Mouse (Mus musculus): ENCODE measurements at regions not wholly inside any gene's neighbourhood (a gene's known extent, or its start where the extent isn't known, plus 50 kb on each side); places are given as distances from the start of the nearest gene placed in this dataset.

DNA sequence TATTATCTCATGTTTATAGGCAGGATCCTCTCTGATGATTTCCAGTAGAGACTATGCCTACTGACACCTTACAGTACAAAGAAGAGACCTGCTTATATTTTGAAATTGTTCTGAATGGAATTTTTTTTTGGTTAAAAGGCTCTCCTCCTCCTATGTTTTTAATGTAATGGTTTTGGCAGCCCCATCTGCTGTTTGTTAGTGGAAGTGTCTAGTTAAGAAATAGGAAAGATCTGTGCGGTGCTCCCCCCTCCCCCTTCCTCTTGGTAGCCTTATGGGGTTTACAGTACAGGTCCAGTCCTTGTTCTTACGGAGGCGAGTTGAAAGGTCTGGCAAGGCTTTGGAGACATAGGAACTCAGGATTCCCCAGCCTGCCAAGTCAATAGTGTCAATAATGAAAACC lies 334.0 kb upstream of the Mki67 start:
- peak; percentile 34 to 38 for DNase-seq

DNA sequence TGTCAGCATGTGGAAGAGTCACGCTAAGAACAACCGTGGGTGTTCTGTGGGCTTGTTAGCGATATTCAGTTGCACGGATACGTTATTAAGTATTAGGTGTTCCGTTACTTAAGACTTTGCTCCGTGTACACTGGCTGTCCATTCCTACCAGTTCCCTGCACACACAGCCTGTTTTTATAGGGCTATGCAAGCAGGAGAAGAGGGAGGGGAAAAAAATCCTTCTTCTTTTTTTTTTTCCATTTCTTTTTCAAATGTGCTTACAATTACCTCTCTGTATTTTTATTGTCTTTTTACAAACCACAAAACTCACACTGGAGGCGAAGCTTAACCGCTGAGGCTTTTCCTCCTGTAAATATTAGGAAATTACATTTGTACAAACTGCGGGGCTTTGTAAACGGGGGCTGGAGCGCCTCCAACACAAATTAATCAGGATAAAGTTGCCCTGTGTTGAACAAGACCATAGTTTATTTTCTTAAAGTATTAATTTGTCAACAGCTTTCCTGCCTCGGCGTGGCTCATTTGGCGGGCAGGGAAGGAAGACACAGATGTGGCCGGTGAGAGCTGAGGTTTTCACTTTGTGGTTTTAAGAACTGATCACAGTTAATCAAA lies 340.8 kb upstream of the Mki67 start:
- no peak for DNase-seq

DNA sequence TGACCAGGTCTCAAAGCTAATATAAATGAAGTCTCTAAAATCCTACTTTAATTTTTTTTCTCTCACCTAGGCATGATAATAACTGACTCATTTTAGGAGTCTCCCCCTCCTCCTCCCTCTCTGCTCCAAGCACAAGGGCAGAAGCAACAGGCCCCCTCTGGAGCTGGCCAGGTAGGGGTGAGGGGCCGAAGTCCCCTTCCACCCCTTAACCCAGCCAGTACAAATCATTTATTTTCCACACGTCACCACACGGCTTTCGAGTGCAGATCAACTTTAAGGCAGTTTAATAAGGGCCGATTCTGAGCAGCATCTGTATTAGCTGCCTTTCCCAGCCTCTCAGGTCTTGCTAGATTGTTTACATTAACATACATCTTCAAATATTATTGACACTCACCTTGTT lies 342.2 kb upstream of the Mki67 start:
- no peak for DNase-seq

DNA sequence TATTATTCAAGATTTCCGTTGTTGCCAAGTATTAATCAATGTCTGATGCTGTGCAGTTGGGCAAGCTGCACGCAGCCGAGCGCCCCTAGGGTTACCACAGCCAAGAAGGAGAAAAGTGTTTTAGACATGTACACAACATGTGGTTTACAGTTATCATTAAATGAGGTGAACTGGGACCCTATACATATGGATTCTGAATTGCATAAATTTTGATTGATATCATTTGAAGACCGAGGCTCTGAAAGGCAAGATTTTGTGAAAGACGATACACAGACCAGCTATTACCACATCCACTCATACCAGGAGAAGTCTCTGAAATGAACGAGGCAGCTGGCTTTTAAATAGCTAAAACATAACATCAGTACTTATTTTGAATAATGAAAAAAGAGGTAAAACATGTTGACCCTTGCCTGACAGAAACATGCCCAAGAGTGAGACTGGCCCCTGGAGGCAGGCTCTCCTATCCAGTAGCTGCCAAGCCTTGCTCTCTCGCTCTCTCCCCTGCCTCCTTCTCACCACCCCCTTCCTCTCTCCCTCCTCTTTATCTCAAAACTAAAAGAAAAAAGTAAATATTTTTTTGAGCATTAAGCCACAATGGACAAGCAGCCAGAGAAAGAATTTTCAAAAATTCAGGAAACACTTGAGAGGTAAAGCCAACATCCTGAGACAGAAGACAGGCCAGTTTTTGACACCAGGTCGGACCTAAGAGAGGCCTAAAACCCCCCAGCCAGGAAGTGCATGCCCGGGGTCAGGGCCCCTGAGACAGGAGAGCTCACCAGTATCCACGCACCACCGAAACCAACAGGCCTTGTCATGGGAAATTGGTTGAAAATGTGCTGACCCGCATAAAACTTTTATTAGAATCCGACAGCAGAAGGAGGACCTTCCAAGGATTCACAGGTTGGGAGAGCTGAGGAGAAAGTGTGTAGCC lies 342.9 kb upstream of the Mki67 start:
- DNase-seq: no peak

DNA sequence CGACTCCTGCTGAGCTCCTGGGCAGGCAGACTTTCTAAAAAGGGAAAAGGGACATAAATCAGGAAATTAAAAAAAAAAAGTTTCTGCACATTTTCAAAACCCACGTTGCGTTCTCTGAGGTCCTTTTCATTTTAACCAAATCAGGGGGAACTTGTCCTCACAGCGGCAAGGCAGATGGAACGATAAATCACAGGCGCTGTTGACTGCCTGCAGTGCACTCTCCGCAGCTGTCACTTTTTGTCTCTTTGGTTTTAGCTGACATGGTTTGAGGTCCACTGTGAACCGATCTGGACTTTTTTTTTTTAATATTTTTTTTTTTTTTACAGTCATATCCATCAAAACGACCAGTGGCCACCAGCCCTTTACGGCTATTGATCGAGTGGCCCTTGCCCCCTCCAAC lies 343.7 kb upstream of the Mki67 start:
- DNase-seq: peak in 1 of 2 experiments; percentile 44

DNA sequence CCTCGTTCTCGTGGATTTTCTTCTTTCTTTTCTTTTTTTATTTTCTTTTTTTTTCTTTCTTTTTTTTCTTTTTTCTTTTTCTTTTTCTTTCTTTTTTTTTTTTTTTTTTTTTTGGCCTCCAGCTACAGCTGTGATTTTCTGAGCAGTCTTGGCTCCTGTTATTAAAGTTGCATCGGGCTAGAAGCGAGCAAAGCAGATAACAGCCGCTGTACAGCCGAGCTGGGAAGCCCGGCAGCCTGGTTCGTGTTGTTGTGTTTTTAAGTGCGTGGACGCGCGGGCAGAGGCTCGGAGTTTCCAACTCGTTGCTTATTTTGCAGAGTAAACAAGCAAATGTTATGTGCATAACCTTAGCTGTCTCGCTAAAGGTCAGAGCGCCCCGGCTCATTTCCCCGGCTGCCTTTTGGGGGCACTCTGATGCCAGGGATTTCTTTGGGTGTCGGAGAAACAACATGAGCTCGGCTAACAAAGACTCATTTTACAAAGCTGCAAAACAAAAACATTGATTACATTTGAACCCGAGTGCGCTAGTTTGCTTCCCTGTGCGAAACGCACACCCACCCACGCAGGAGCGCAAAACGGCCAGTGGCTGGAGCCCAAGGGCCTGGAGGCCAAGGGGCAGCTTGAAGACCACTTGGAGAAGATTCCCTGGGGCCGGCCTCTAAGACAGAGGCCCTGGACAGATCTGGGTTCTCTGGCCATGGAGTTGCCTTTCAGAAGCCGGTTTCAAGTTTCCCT lies 344.3 kb upstream of the Mki67 start:
- peak; percentile 76 to 81 for DNase-seq

DNA sequence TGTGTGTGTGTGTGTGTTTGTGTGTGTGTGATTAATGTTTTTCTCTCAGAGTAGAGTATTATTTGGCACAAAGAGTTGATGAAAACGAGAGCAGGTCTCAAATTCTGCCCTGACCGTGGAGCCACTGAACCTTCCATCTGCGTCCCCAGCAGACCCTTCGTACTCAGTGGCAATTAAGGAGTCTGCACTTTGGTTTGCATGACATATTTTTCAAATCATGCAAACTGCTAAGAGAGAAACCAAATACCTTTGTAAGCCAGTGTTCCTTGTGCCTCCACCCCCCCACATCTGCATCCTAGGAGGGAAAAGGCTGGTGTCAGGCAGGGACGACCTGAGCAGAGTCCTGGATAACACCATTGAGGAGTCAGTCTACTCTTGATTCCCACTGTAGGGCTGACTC lies 346.5 kb upstream of the Mki67 start:
- DNase-seq: no peak

DNA sequence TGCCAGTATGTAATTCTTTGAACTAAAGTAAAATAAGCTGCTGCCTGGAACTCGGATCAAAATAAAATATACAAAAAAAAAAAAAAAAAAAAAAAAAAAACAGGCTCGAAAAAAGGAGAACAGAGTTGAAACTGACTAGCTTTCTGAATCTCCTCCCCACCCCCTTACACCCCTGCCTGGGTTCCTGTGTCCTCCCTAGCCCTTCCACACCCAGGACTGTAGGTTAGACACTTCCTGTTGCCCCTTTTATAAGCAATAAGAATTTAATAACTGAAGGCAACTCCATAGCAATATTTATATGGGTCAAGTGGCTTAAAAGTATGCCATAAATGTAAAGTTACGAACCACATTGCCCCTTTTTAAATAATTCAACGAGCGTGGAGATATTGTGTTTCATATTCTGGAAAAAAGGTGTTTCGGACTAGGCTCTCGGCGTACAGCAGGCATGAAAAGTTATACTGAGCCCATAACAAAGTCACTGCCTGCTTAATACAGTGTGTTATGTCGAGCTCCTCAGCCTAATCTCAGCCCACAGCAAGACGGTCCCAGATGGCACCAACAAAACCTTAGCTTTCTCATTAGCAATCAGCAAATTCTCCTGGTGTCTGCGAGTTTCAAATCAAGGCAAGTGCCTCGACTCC lies 349.0 kb upstream of the Mki67 start:
- no peak for DNase-seq

DNA sequence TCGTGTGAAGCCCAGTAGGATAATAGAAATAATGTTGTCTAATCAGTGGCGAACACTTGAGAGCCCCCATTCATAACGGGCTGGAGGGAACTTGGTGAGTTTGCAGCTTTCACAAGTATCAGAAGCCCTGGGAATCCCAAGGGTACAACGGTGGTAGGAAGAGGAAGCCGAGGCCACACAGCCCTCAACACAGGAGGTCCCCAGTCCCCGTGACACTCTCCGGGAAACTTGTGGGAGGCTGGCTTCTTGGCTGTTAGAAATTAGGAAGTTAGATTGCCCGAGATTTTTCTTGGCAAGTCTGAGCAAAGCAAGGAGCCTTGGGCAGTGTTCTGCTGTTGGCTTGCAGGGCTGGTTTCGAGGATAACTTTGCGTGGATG lies 349.5 kb upstream of the Mki67 start:
- DNase-seq: no peak

DNA sequence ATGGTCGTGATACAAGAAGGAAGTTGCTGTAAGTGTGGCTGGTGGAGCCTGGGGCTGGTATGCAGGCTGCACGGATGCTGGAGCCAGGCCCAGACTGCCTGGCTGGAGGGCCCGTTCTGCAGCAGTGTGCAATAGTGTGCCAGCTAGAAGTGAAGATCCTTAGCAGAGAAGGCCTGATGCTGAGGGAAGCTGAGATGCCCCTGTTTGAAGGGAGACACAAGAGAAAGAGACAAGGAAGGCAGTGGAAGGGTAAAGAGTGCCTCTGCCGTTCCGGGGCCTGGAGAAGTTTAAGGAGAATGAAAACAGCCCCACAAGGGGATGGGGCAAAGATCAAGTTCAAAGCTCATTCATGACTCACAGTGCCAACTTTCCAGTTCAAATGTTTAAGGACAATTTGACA lies 354.7 kb upstream of the Mki67 start:
- peak; percentile 67 to 79 for DNase-seq

DNA sequence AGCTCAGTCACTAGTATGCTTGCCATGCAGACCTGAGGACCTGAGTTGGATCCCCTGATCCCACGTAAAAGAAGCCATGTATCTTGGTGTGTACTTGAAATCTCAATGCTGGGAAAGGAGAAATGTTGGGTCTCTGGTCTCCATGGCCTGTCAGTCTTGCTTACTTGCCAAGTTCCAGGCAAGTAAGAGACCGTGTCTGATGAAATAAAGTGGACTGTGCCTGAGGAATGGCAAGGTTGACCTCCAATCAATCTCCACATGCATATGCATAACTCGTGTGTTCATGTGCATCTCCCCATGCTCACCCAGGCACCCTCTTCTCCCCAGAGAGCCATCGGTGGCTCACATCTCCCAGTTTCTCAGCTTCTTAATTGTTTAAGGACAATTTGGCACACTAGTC lies 355.2 kb upstream of the Mki67 start:
- no peak for DNase-seq

DNA sequence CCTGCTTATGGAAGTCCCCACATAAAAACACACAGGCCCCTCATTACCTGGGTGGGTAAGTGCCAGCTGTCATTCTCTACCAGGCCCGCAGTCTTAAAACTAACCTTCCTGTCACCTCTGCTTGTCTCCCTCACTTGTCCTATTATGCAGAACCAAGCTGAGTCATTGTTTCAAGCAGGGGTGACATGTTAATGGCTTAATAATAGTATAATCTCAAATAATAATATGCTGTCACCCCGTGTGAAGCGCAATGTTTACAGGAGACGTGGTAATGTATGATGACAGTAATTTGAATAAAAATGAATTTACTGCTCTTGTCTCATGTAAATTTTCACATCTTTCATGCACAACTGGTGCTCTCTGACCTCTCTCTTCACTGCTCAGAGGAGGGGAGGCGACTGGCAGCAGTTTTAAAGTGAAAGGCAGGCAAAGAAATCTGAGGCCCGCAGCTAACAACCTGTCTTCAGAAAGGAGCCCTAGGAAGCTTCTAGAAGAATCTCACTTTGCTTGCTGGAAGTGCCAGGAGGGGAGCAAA lies 357.2 kb upstream of the Mki67 start:
- DNase-seq: no peak

DNA sequence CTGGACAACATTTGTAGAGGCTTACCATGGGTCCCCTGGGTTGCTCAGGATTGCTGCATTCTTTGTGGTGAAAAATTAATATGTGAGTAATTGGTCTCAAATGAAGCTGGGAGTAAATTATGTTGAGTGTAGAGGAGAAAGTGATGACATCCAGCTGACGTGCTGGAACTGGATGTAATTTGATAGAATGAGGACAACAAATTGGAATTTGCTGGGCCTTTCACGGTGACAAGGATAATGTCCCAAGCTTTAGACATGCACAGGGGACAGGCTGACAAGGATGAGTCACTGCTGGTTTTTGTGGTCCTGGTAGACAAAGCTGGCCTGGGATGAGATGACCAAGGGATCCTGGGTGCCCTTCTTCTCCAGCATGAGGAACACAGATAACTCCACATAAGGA lies 357.9 kb upstream of the Mki67 start:
- DNase-seq: no peak

DNA sequence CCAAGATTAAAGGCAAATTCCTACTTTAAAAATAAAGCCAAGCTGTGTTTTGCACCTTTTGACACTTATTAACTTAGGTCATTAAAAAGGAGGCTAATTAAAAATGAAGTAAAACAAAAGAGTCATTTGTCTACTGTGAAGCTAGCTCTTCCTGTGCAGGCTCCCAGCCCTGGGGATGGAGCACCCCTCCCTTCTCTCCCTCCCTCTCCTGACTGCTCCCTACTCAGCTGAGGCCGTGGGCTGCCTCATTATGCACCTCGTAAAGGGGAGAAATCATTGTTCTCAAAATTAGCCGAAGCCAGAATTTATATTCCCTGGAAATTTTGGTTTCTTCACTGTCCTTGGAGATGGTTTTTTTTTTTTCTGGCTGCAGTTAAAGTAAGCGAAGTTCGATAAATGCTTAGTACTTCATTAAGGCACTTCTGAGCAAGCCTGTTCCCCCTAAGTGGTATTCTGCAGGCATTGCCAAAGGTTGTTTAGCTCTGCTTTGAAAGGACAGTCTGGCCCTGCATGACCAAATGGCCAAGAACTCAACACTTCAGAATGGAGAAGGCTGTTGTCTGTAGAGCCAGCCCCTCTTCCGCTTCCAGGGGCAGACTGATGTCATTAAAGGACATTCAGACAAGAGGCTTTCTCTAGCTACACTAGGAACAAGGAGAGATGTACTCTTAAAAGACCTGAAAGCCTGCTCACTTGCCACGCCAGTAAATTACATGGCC lies 365.5 kb upstream of the Mki67 start:
- peak; percentile 26 to 60 for DNase-seq

DNA sequence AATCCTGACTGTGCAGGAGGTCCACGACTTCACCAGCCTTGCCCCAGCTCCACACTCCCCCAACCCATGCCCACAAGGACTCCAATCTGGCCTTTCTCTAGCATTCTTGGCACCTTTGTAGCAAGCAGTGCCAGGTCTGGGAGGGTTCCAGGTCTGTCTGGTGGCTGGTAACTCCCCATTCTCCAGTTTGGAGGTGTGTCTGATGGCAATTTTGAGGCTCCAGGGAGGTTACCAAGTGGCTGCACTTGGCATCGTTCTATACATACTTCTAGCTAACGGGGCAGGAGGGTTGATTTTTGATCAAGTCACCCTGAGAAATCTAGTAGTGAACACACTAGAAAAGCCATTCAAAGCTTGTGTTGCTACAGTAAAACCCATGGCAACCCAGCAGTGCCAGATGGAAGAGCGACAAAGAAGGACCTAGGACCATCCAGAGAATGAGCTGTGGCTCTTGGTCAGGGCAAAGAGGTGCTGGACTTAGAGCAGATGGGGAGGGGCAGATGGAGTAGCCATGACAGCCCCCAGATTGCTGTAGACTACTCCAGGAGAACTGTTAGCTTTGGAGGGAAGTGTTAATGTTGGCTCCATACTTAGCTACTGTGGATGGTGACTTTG lies 366.2 kb upstream of the Mki67 start:
- peak; percentile 95 for DNase-seq

DNA sequence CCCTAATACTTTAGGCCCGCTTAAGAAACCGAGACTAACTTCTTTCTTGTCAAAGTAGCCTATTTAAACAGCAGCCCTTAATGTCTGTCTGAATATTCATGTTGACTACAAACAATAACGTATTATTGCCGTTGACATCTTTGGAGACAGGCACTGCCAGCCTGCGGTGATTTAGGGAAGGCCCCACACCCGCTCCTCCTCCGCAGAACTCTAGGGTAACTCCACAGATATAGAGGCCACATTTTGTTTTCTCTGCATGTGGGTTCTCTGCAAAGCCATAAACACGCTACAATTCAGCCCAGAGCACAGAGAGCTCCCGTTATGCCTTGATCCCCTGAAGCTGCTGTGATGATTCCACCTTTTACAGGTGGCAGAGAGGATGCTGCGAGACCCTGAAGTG lies 366.8 kb upstream of the Mki67 start:
- no peak for DNase-seq

DNA sequence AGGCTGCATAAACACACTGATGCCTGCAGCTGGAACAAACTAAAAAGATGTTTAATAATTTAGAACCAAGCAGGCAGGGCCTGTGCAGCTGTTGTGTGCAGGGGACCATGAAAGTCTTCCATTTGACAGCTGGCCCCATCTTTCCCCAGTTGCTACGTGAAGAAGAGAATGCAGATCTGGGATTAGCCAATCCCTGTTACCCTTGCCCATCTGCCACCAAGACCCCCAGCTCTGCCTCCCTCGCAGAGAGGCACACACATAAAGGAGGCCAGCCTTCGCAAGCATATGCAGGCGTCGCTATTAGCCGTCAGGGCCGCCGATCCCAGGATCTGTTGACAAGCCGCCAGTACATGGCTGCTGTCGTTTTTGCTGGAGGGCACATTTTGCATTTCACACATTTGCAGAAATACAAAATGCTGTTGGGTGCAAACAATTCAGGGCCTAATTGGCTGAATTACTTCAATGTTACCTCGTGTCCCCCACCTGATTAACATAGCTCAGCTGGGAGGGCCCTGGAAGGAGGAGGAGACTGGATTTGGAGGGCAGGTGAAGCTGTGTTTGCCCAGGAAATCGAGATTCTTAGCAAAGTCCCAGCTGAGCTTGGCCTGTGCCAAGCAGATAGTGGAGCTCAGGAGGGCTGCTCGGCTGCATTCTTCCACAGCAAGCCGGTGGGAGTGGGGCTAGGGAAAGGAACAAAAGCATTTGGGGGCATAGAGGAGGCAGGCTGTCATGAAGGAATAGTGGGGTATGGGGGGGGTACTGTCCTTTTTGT lies 367.6 kb upstream of the Mki67 start:
- DNase-seq: peak; percentile 77 to 80

DNA sequence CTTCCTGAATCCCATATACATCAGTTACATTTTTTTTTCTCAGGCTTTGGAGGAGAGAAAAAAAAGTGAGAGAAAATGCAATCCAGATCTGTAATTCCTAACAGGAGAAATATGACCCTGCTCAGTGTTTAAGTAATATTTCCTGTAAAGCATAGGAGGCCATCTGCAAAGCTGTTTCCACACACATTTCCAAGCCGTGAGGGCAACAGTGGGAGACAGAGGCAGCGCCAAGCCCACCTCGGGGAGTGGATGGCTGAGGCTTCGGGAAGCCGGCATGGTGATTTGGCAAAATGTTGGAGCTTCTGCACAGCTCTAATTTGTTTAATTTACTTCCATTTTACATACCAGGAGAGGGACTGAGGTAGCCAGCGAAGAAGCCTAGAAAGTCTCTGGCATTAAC lies 372.6 kb upstream of the Mki67 start:
- peak; percentile 53 to 75 for DNase-seq

DNA sequence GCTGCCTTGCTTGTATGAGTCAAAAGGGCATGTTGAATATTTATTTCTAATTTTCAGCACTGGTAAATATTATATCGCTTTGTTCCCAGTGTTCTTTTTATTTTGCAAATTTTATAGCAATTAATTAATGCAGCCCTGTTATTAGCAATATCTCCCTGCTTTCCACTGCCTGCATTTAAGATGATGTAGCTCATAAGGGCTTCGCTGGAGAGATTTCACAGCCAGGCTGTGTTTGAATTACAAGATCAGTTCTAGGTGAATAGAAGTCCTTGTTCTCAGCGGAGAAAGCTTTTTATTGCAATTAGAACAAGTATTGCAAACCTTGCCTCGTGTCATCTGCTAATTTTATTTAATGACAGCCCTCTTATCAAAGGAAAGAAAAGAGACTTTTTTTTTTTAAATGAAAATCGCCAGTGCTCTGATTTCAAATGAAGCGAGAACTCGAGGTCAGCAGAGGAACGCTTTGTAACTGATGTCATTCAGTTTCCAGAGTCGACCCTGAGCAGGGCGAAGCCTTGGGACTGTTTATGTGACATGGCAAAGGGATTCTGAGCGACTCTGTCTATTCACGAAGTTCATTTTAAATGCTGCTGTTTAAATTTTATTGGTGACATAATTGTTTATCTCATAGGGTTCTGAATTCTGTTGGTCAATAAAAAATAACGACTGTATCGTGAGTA lies 378.7 kb upstream of the Mki67 start:
- DNase-seq: no peak

DNA sequence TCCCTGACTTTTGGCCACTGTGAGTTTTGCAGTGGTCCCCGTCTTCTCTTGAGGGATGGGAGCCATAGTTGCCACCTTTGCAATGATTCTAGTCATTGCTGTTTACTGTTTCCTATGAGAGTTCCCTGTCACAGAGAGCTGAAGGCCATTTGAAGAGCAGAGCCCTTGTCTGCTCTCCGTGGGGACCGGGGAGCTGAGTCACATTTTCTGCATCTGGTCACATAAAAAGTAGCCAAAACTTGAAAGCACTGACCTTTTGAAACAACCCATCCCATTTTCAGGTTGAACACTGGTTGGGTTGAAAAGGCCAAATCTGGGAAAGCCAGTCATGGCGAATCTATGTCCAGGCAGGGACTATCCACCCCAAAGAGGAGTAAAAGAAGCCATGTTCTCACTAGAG lies 387.9 kb upstream of the Mki67 start:
- DNase-seq: no peak
